In the genomic region with DNA sequence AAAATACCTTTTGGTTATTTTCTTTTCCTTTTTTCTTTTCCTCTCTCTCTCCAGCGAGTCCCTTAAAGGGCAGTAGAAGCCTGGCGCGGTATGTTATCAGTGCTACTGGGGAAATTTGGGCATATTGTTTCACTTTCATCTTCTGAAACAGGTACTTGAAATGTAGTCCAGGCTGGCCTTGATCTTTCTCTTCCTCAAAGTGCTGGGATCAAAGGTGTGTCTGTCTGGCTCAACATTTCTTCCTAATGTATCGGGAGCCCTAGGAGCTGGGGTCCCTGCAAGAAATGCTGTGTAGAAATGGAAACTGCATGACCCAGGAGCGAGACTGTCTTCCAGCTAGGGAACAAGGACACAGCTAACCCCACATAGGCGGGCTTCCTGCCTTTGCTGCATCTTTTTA, we compare ENCODE assay signal across 11 mouse cellular contexts. TPM values are rescaled to one million over a fixed set of nuclear protein-coding genes. Genes with fewer than 3 reads are reported as not detected.
"Had no signal": no experiment of that assay in that cellular context is flagged by ENCODE, and none has a peak within 500 bp of the region (broad histone marks: within the 10 kb centered on the region; RNA-seq: fewer than 3 reads in every experiment).

No protein-coding gene starts in this region.

- H3K4me1 ChIP-seq: liver, embryonic 13.5 days; lung, embryonic 15.5 days had no signal

- H3K27ac ChIP-seq: limb, embryonic 15.5 days; liver, embryonic 13.5 days; lung, embryonic 15.5 days; midbrain, embryonic 13.5 days; stomach, postnatal 0 days had no signal

- H3K27me3 ChIP-seq: limb, embryonic 15.5 days; liver, embryonic 13.5 days; lung, embryonic 15.5 days; midbrain, embryonic 13.5 days had no signal

- H3K4me3 ChIP-seq: limb, embryonic 15.5 days; liver, embryonic 13.5 days; lung, embryonic 15.5 days; midbrain, embryonic 13.5 days had no signal

- DNase-seq: kidney, adult 8-10 months; kidney, postnatal 25 days; liver, embryonic 13.5 days; liver, postnatal 0 days; right cerebral cortex, postnatal 14 days; thymus, postnatal 4 days had no signal

- H3K36me3 ChIP-seq: limb, embryonic 15.5 days; liver, embryonic 13.5 days; lung, embryonic 15.5 days; midbrain, embryonic 13.5 days had no signal

- H3K9me3 ChIP-seq: limb, embryonic 15.5 days; liver, embryonic 13.5 days; lung, embryonic 15.5 days; midbrain, embryonic 13.5 days had no signal

- H3K9ac ChIP-seq: limb, embryonic 15.5 days; liver, embryonic 13.5 days; liver, postnatal 0 days; lung, embryonic 15.5 days; midbrain, embryonic 13.5 days had no signal

- H3K4me2 ChIP-seq: limb, embryonic 15.5 days; liver, embryonic 13.5 days; lung, embryonic 15.5 days; midbrain, embryonic 13.5 days had no signal

- ATAC-seq: intestine, postnatal 0 days; liver, postnatal 0 days; midbrain, embryonic 13.5 days had no signal

RNA-seq across cellular contexts. Expression of a gene that starts 49.1 kb away (rescaled TPM):
- polyA plus RNA-seq: intestine, postnatal 0 days; liver, embryonic 13.5 days; liver, postnatal 0 days; midbrain, embryonic 13.5 days; stomach, postnatal 0 days had no signal
